Mouse (Mus musculus): Measurements from ENCODE around the gene Trpm3. TPM values are rescaled to one million over a fixed set of nuclear protein-coding genes. Genes with fewer than 3 reads are reported as not detected.
"Not testable (repeated sequence)": the region's sequence is repeated elsewhere in the genome, so short reads cannot be mapped to it uniquely, and the experiment has no call there.

Gene Trpm3
- total and polyA plus RNA-seq, 3 experiments: 0.49 TPM; not detected in 2

DNA sequence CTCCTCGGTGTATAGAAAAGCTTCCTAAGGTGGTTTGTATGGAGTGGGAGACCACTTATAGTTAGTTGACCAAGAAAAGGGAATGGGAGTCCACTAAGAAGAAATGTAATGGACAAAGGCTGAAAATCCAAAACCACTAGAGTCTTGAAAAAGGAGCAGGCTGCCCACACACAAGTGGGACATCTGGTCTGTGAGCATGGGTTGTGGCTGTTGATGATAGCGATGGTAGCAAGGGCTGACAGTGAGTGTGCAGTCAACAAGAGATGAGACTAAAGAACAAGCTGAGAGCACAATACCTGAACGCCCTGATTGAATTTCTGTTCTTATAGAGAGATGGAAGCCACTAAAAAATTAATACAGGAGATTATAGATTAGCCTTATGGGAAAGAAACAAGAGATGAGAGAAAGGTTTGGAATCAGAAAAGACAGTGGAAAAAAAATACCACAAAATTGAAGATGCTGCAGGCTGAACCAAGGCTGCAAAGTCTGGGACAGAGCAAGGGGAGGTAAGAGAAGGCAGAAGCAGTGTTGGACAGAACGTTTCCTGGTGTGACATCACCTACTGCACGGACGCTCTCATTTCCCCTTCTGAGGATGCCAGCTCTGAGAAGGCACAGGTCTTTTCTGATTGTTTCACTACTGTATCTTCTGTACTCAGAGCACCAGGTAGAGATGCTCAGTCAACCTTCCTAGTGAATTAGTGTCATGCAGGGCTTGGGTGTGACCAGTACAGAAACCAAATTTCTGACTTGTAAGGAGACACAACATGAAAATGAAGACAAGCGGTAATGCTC is 710.1 kb downstream of the Trpm3 start:
- ATAC-seq (ENCODE audit: extremely low read depth, insufficient number of reproducible peaks, low FRiP score, poor library complexity, severe bottlenecking): no peak
- no peaks in the 10 kb centered on the region for H3K4me1 ChIP-seq (ENCODE audit: insufficient read depth, low read depth, low read length)
- H3K9me3 ChIP-seq (replicated peaks): no peaks in the 10 kb centered on the region
- H3K36me3 ChIP-seq (replicated peaks): no peaks in the 10 kb centered on the region
- no peak for DNase-seq (ENCODE audit: low spot score)
- peaks cover 2% of the 10 kb centered on the region; the same call in 1 of the 2 replicates for H3K27me3 ChIP-seq (ENCODE audit: insufficient read depth, low read length)
- TF ChIP-seq CTCF (IDR thresholded peaks at IDR 0.05; ENCODE audit: low read depth, low read length) (no peak), TAL1 (conservative IDR thresholded peaks at IDR 0.05; ENCODE audit: low read depth, low read length) (no peak), POLR2AphosphoS5 (IDR thresholded peaks at IDR 0.05; ENCODE audit: insufficient replicate concordance, low read depth, low read length) (no peak), GATA2 (IDR thresholded peaks at IDR 0.05; ENCODE audit: borderline replicate concordance, low read depth, low read length) (no peak), GATA1 (IDR thresholded peaks at IDR 0.05; ENCODE audit: borderline replicate concordance, low read length) (no peak)
- no peak overlapping the region for H3K4me3 ChIP-seq (ENCODE audit: low read depth, low read length)

DNA sequence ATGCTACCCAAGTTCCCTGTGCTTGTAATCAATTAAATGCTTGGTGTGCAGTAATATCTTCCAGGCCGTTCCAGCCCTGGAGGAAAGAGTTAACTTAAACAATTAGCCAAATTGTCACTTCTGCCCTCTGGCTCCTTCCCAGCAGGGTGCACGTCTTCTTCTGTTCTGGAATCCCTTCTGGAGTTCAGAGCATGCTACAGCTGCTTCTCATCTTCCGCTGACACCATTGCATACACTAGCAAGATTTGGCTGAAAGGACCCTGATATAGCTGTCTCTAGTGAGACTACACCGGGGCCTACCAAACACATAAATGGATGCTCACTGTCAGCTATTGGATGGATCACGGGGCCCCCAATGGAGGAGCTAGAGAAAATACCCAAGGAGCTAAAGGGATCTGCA is 712.6 kb downstream of the Trpm3 start:
- not testable (repeated sequence) for H3K4me1 ChIP-seq (ENCODE audit: insufficient read depth, low read depth, low read length); ATAC-seq (ENCODE audit: extremely low read depth, insufficient number of reproducible peaks, low FRiP score, poor library complexity, severe bottlenecking); H3K9me3 ChIP-seq (replicated peaks); DNase-seq (ENCODE audit: low spot score); H3K36me3 ChIP-seq (replicated peaks); H3K27me3 ChIP-seq (ENCODE audit: insufficient read depth, low read length); H3K4me3 ChIP-seq (ENCODE audit: low read depth, low read length)

DNA sequence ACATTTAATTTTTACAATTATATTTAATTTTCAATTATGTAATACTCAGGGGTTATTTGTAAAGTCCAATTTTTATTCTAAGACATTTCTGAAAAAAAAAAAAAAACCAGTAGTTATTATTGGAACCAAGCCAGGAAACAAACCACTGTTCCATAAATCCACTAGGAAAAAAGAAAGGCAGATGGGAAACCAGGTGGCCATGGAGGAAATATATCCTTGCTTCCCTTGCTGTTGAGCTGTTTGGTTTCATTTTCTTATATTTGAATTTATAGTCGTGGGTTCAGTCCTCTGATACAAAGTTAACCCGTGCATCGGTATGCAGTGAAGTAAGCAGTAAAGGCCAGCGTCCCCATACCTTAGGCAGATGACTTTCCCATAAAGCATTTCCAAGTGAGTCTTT is 720.8 kb downstream of the Trpm3 start:
- Histone ChIP-seq H3K36me3 (replicated peaks) (no peaks in the 10 kb centered on the region), H3K9me3 (replicated peaks) (no peaks in the 10 kb centered on the region), H3K4me1 (ENCODE audit: insufficient read depth, low read depth, low read length) (no peaks in the 10 kb centered on the region), H3K4me3 (ENCODE audit: low read depth, low read length) (no peak overlapping the region), H3K27me3 (ENCODE audit: insufficient read depth, low read length) (no peaks in the 10 kb centered on the region)
- no peak for DNase-seq (ENCODE audit: low spot score)
- no peak for ATAC-seq (ENCODE audit: extremely low read depth, insufficient number of reproducible peaks, low FRiP score, poor library complexity, severe bottlenecking)
- no peak for TF ChIP-seq CTCF (IDR thresholded peaks at IDR 0.05; ENCODE audit: low read depth, low read length)
- TF ChIP-seq GATA1 (IDR thresholded peaks at IDR 0.05; ENCODE audit: borderline replicate concordance, low read length): no peak
- no peak for TF ChIP-seq POLR2AphosphoS5 (IDR thresholded peaks at IDR 0.05; ENCODE audit: insufficient replicate concordance, low read depth, low read length)
- TF ChIP-seq TAL1 (conservative IDR thresholded peaks at IDR 0.05; ENCODE audit: low read depth, low read length): no peak

DNA sequence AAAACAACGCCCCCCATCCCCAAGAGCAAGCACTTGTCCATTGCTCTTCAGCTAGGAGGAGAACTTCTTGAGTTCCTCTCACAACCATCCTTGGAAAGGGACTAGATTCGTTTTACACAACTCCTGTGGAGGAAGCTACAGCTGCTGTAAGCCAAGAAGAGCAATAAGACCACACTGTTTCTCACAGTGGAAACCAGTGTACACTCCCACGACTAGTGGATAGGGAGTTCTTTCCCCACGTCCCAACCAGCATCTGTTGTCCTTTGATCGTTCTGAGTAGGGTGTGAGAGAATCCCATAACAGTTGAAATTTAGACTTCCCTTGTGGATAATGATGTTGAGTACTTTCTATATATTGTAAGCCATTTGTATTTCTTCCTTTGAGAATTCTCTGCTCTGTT is 728.6 kb downstream of the Trpm3 start:
- Histone ChIP-seq H3K4me3 (ENCODE audit: low read depth, low read length) (no peak overlapping the region), H3K36me3 (replicated peaks) (no peaks in the 10 kb centered on the region), H3K4me1 (ENCODE audit: insufficient read depth, low read depth, low read length) (no peaks in the 10 kb centered on the region), H3K27me3 (ENCODE audit: insufficient read depth, low read length) (no peaks in the 10 kb centered on the region), H3K9me3 (replicated peaks) (no peaks in the 10 kb centered on the region)
- TF ChIP-seq POLR2AphosphoS5 (IDR thresholded peaks at IDR 0.05; ENCODE audit: insufficient replicate concordance, low read depth, low read length): no peak
- TF ChIP-seq TAL1 (conservative IDR thresholded peaks at IDR 0.05; ENCODE audit: low read depth, low read length): no peak
- no peak for TF ChIP-seq CTCF (IDR thresholded peaks at IDR 0.05; ENCODE audit: low read depth, low read length)
- TF ChIP-seq GATA2 (IDR thresholded peaks at IDR 0.05; ENCODE audit: borderline replicate concordance, low read depth, low read length): no peak
- no peak for TF ChIP-seq GATA1 (IDR thresholded peaks at IDR 0.05; ENCODE audit: borderline replicate concordance, low read length)
- DNase-seq (ENCODE audit: low spot score) (no peak), ATAC-seq (ENCODE audit: extremely low read depth, insufficient number of reproducible peaks, low FRiP score, poor library complexity, severe bottlenecking) (no peak)

DNA sequence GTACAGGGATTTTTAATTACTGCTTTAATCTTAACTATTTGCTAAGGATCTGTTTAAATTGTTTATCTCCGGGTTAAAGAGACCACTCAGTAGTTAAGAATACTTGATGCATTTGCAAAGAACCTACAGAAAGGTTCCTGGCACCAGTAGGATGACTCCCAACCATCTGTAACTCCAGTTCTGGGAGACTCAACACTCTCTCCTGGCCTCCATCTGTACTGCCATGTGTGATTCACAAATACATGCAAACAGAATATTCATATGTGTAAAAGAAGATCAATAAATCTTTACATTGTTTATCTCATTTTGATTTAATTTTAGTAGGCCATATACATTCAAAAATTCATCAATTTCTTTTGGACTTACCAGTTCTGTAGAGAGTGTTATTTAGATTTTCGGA is 731.0 kb downstream of the Trpm3 start:
- H3K9me3 ChIP-seq (replicated peaks): no peaks in the 10 kb centered on the region
- no peak overlapping the region for H3K4me3 ChIP-seq (ENCODE audit: low read depth, low read length)
- no peaks in the 10 kb centered on the region for H3K4me1 ChIP-seq (ENCODE audit: insufficient read depth, low read depth, low read length)
- ATAC-seq (ENCODE audit: extremely low read depth, insufficient number of reproducible peaks, low FRiP score, poor library complexity, severe bottlenecking) (no peak), DNase-seq (ENCODE audit: low spot score) (no peak)
- no peaks in the 10 kb centered on the region for H3K36me3 ChIP-seq (replicated peaks)
- TF ChIP-seq CTCF (IDR thresholded peaks at IDR 0.05; ENCODE audit: low read depth, low read length) (no peak), POLR2AphosphoS5 (IDR thresholded peaks at IDR 0.05; ENCODE audit: insufficient replicate concordance, low read depth, low read length) (no peak), GATA1 (IDR thresholded peaks at IDR 0.05; ENCODE audit: borderline replicate concordance, low read length) (no peak), TAL1 (conservative IDR thresholded peaks at IDR 0.05; ENCODE audit: low read depth, low read length) (no peak), GATA2 (IDR thresholded peaks at IDR 0.05; ENCODE audit: borderline replicate concordance, low read depth, low read length) (no peak)
- H3K27me3 ChIP-seq (ENCODE audit: insufficient read depth, low read length): no peaks in the 10 kb centered on the region

DNA sequence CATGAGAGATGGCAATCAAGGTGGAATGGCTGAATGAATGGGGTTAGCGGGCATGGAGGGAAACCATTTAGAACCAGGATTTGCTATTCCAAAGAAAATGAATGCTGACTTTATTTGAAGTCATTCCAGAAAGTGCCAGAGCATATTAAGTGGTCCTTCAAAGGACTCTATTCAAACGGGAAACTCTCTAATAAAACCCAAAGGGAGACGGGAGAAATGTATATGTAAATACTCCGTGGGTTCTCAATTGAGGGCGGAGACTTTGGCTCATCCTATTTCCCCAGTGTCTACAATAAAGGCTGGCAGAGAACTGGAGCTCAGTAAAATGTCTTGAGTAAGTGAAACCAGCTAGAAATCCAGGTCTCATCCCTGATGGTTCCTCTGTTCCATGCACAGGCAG is 733.6 kb downstream of the Trpm3 start:
- ATAC-seq (ENCODE audit: extremely low read depth, insufficient number of reproducible peaks, low FRiP score, poor library complexity, severe bottlenecking) (no peak), DNase-seq (ENCODE audit: low spot score) (no peak)
- Histone ChIP-seq H3K36me3 (replicated peaks) (no peaks in the 10 kb centered on the region), H3K4me1 (ENCODE audit: insufficient read depth, low read depth, low read length) (no peaks in the 10 kb centered on the region), H3K27me3 (ENCODE audit: insufficient read depth, low read length) (no peaks in the 10 kb centered on the region), H3K9me3 (replicated peaks) (no peaks in the 10 kb centered on the region), H3K4me3 (ENCODE audit: low read depth, low read length) (no peak overlapping the region)
- no peak for TF ChIP-seq POLR2AphosphoS5 (IDR thresholded peaks at IDR 0.05; ENCODE audit: insufficient replicate concordance, low read depth, low read length)
- TF ChIP-seq TAL1 (conservative IDR thresholded peaks at IDR 0.05; ENCODE audit: low read depth, low read length): no peak
- no peak for TF ChIP-seq CTCF (IDR thresholded peaks at IDR 0.05; ENCODE audit: low read depth, low read length)
- TF ChIP-seq GATA2 (IDR thresholded peaks at IDR 0.05; ENCODE audit: borderline replicate concordance, low read depth, low read length): no peak
- no peak for TF ChIP-seq GATA1 (IDR thresholded peaks at IDR 0.05; ENCODE audit: borderline replicate concordance, low read length)
